Mouse (Mus musculus) CH12.LX (cell line): Measurements from ENCODE around the gene Ranbp10. TPM values are rescaled to one million over a fixed set of nuclear protein-coding genes. Genes with fewer than 3 reads are reported as not detected.

Source experiments
- DNase-seq: peaks from one replicate; pipeline ENCODE4 v3.0.0-alpha.2; 2013; ENCODE audit errors: extremely low read depth
- H3K27ac ChIP-seq: 2 replicates; pipeline ENCODE4 v1.5.1; 2012; ENCODE audit warnings: low read depth, mild to moderate bottlenecking, control low read depth, moderate library complexity; ENCODE audit not compliant: insufficient read depth
- H3K27me3 ChIP-seq: replicated peaks from 2 replicates; pipeline ENCODE3; 2012; ENCODE audit warnings: inconsistent platforms
- H3K36me3 ChIP-seq, 2 experiments: replicated peaks in 1 of 2; 2 replicates each; pipeline versions ENCODE3 to v1.6.1; 2012; ENCODE audit warnings: inconsistent platforms in 1 of 2, low read length in 1 of 2, mild to moderate bottlenecking in 1 of 2, mixed read lengths in 1 of 2, moderate library complexity in 1 of 2; ENCODE audit not compliant: control insufficient read depth in 1 of 2, insufficient read depth in 1 of 2
- H3K4me1 ChIP-seq, 2 experiments: 2 replicates each; pipeline ENCODE4 v1.6.1; 2012; ENCODE audit warnings: inconsistent platforms in 1 of 2, moderate library complexity in 1 of 2; ENCODE audit not compliant: insufficient read depth in 2 of 2, control insufficient read depth in 1 of 2
- H3K4me2 ChIP-seq: 2 replicates; pipeline ENCODE4 v1.6.1; 2012; ENCODE audit warnings: low read depth, mild to moderate bottlenecking, control low read depth; ENCODE audit not compliant: poor library complexity, insufficient read depth, severe bottlenecking
- H3K4me3 ChIP-seq, 3 experiments: fragments of 150-350 bp in 1 of 3; sonication (generic) in 1 of 3; replicated peaks in 1 of 3; 2 replicates each; pipeline versions ENCODE3 to v1.5.1; 2011 to 2012; ENCODE audit warnings: low read depth in 2 of 3, low read length in 2 of 3, mild to moderate bottlenecking in 2 of 3, moderate library complexity in 2 of 3, control low read depth in 1 of 3, improper control_type of control experiment in 1 of 3, inconsistent platforms in 1 of 3, mixed read lengths in 1 of 3; ENCODE audit not compliant: poor library complexity in 1 of 3
- H3K79me2 ChIP-seq: replicated peaks from 2 replicates; pipeline ENCODE4 v1.6.1; 2012; ENCODE audit warnings: mild to moderate bottlenecking, moderate library complexity; ENCODE audit not compliant: control insufficient read depth, poor library complexity, insufficient read depth, severe bottlenecking; ENCODE audit errors: extremely low read depth
- H3K9ac ChIP-seq: 2 replicates; pipeline ENCODE4 v1.6.1; 2012; ENCODE audit warnings: low read depth, mild to moderate bottlenecking, control low read depth, moderate library complexity; ENCODE audit not compliant: insufficient read depth
- H3K9me3 ChIP-seq: replicated peaks from 2 replicates; pipeline ENCODE3; 2012; ENCODE audit warnings: low read length, inconsistent platforms, mixed read lengths
- BHLHE40 ChIP-seq: IDR thresholded peaks from 2 replicates; pipeline ENCODE4 v1.6.1; 2011; ENCODE audit warnings: mild to moderate bottlenecking, low read depth, low read length, improper control_type of control experiment
- CHD2 ChIP-seq: IDR thresholded peaks from 2 replicates; pipeline ENCODE4 v1.6.1; 2011; ENCODE audit warnings: low read length, improper control_type of control experiment
- EP300 ChIP-seq: IDR thresholded peaks from 2 replicates; pipeline ENCODE4 v1.6.1; 2011; ENCODE audit warnings: low read length, improper control_type of control experiment
- ETS1 ChIP-seq: conservative IDR thresholded peaks from 2 replicates; pipeline ENCODE4 v1.6.1; 2012; ENCODE audit warnings: low read depth, mild to moderate bottlenecking, inconsistent platforms, low read length, improper control_type of control experiment, moderate library complexity
- HCFC1 ChIP-seq: IDR thresholded peaks from 2 replicates; pipeline ENCODE4 v1.6.1; 2012; ENCODE audit warnings: low read depth, mild to moderate bottlenecking, inconsistent platforms, low read length, improper control_type of control experiment
- IRF4 ChIP-seq: IDR thresholded peaks from 2 replicates; pipeline ENCODE4 v1.6.1; 2014; ENCODE audit warnings: low read depth, mild to moderate bottlenecking, inconsistent platforms, low read length, improper control_type of control experiment
- JUN ChIP-seq: IDR thresholded peaks from 2 replicates; pipeline ENCODE4 v1.6.1; 2011; ENCODE audit warnings: low read depth, mild to moderate bottlenecking, low read length, improper control_type of control experiment, moderate library complexity; ENCODE audit not compliant: insufficient read depth
- MAX ChIP-seq: IDR thresholded peaks from 2 replicates; pipeline ENCODE4 v1.6.1; 2011; ENCODE audit warnings: low read length, improper control_type of control experiment
- MAZ ChIP-seq: IDR thresholded peaks from 2 replicates; pipeline ENCODE4 v1.6.1; 2012; ENCODE audit warnings: low read depth, mild to moderate bottlenecking, inconsistent platforms, low read length, improper control_type of control experiment, moderate library complexity
- MEF2A ChIP-seq: IDR thresholded peaks from 2 replicates; pipeline ENCODE4 v1.6.1; 2014; ENCODE audit warnings: low read depth, mild to moderate bottlenecking, inconsistent platforms, low read length, improper control_type of control experiment, borderline replicate concordance
- MYC ChIP-seq: IDR thresholded peaks from 2 replicates; pipeline ENCODE4 v1.6.1; 2011; ENCODE audit warnings: low read depth, mild to moderate bottlenecking, improper control_type of control experiment, low read length
- PAX5 ChIP-seq: IDR thresholded peaks from 2 replicates; pipeline ENCODE4 v1.6.1; 2012; ENCODE audit warnings: low read length, inconsistent platforms, mixed read lengths
- POLR2A ChIP-seq: IDR thresholded peaks from 2 replicates; pipeline ENCODE4 v1.6.1; 2011; ENCODE audit warnings: low read depth, mild to moderate bottlenecking, improper control_type of control experiment, low read length
- POLR2AphosphoS2 ChIP-seq: IDR thresholded peaks from 2 replicates; pipeline ENCODE4 v1.6.1; 2011; ENCODE audit warnings: low read depth, low read length, improper control_type of control experiment
- RAD21 ChIP-seq: IDR thresholded peaks from 2 replicates; pipeline ENCODE4 v1.6.1; 2011; ENCODE audit warnings: low read depth, mild to moderate bottlenecking, low read length, improper control_type of control experiment, moderate library complexity
- RCOR1 ChIP-seq: conservative IDR thresholded peaks from 2 replicates; pipeline ENCODE4 v1.6.1; 2012; ENCODE audit warnings: low read depth, mild to moderate bottlenecking, inconsistent platforms, low read length, improper control_type of control experiment
- TBP ChIP-seq: conservative IDR thresholded peaks from 2 replicates; pipeline ENCODE4 v1.6.1; 2011; ENCODE audit warnings: low read depth, low read length, improper control_type of control experiment
- TCF12 ChIP-seq: IDR thresholded peaks from 2 replicates; pipeline ENCODE4 v1.6.1; 2014; ENCODE audit warnings: low read depth, mild to moderate bottlenecking, inconsistent platforms, low read length, improper control_type of control experiment
- USF2 ChIP-seq: conservative IDR thresholded peaks from 2 replicates; pipeline ENCODE4 v1.6.1; 2011; ENCODE audit warnings: low read depth, low read length, improper control_type of control experiment
- ZC3H11A ChIP-seq: IDR thresholded peaks from 2 replicates; pipeline ENCODE4 v1.6.1; 2012; ENCODE audit warnings: low read depth, mild to moderate bottlenecking, inconsistent platforms, low read length, improper control_type of control experiment
- ZKSCAN1 ChIP-seq: IDR thresholded peaks from 2 replicates; pipeline ENCODE4 v1.6.1; 2012; ENCODE audit warnings: low read depth, inconsistent platforms, low read length, improper control_type of control experiment, borderline replicate concordance
- dilution Hi-C: fragments of 300-500 bp; cut with MboI; formaldehyde crosslinking; loops from 2 replicates; pipeline ENCODE4 v1.14.3; 2020; ENCODE audit warnings: low sequenced_read_pairs; ENCODE audit not compliant: extremely low pct_unique_long_range_greater_than_20kb, extremely low pct_ligation_motif_present
- in situ Hi-C: fragments of 300-500 bp; cut with MboI; formaldehyde crosslinking; loops from 3 replicates; pipeline ENCODE4 v1.14.3; 2019; ENCODE audit warnings: low sequenced_read_pairs, low pct_ligation_motif_present, low pct_unique_long_range_greater_than_20kb, mixed read lengths
- polyA plus RNA-seq: library from polyadenylated mRNA; unstranded; fragments of >175 nt; gene quantifications from 2 replicates; pipeline ENCODE4 v1.2.1, GENCODE M21; 2012; ENCODE audit warnings: low read depth; ENCODE audit not compliant: insufficient read length
- total RNA-seq, 2 experiments: library from RNA; depleted of rRNA; stranded (reverse); fragments of 300-350 nt in 1 of 2; fragments of >200 nt in 1 of 2; gene quantifications; 2 replicates each; pipeline ENCODE4 v1.2.3; 2012 to 2014

Ranbp10 gene
- total and polyA plus RNA-seq, 3 experiments = 7.4 to 15.8 (median 8.7) TPM

GRCm38 (mm10) chr8:105854303-105854702, 27.2 kb upstream of the Ranbp10 start:
- Histone ChIP-seq H3K27ac (no peak overlapping the region), H3K4me1 (peaks cover 10 to 50% of the 10 kb centered on the region in 2 experiments; a peak in 3 of 4 replicates), H3K4me3 (peak overlapping the region in 1 of 3 experiments; percentile 80), H3K27me3 (no peaks in the 10 kb centered on the region), H3K36me3 (peaks cover 2 to 13% of the 10 kb centered on the region in 2 experiments), H3K4me2 (peak overlapping the region; percentile 47; the same call in 1 of the 2 replicates), H3K9ac (peak overlapping the region; percentile 83; the same call in 1 of the 2 replicates), H3K9me3 (no peaks in the 10 kb centered on the region), H3K79me2 (peaks cover 33% of the 10 kb centered on the region)
- in situ Hi-C loops = no loop called here
- TF ChIP-seq MYC (no peak), ZKSCAN1 (no peak), POLR2AphosphoS2 (no peak), RCOR1 (no peak), USF2 (no peak), TBP (no peak), JUN (no peak), IRF4 (no peak), BHLHE40 (no peak), TCF12 (no peak), POLR2A (no peak), MAZ (no peak), MAX (no peak), PAX5 (no peak)
- DNase-seq = no peak
- dilution Hi-C loops = no loop called here

GRCm38 (mm10) chr8:105853178-105853577, 26.0 kb upstream of the Ranbp10 start, which contains the start of gene Cenpt:
Gene Cenpt, minus strand, starts transcription at chr8:105853278.
- in situ Hi-C loops = no loop called here
- Histone ChIP-seq H3K9me3 (no peaks in the 10 kb centered on the region), H3K27ac (no peak within 1 kb of the TSS)
- TF ChIP-seq RCOR1 = no peak
- TF ChIP-seq ZC3H11A = no peak
- no peak for TF ChIP-seq CHD2
- no peak for TF ChIP-seq ETS1
- no peak for TF ChIP-seq RAD21
- TF ChIP-seq EP300 = no peak
- no peak for TF ChIP-seq HCFC1
- no peak for TF ChIP-seq JUN
- no peak for TF ChIP-seq MEF2A
- TF ChIP-seq, all 38 proteins: peak for 0
- dilution Hi-C loops = no loop called here
- H3K9ac ChIP-seq = no peak within 1 kb of the TSS
- peaks cover 13 to 22% of the 10 kb centered on the region in 2 experiments for H3K36me3 ChIP-seq
- peaks cover 28% of the 10 kb centered on the region for H3K79me2 ChIP-seq
- H3K4me1 ChIP-seq = peaks cover 7 to 39% of the 10 kb centered on the region in 2 experiments; a peak in 3 of 4 replicates
- peak within 1 kb of the TSS in 1 of 3 experiments; percentile 81 for H3K4me3 ChIP-seq
- no peaks in the 10 kb centered on the region for H3K27me3 ChIP-seq
- no peak for DNase-seq
- 0 out of 2 replicates have a peak within 1 kb of the TSS, but pooled peaks have one; percentile 52 for H3K4me2 ChIP-seq
